Mouse (Mus musculus): ENCODE measurements around the gene Hnrnpu. TPM values are rescaled to one million over a fixed set of nuclear protein-coding genes. Genes with fewer than 3 reads are reported as not detected.

Hnrnpu gene
- polyA plus RNA-seq, 1 experiment from 2014 or later, result 137 TPM

GRCm38 (mm10) chr1:178368548-178369271 is 31.1 kb upstream of the Hnrnpu start:
- WGBS, result 3% methylated on average over 36 of the region's 36 CpGs
- peak; percentile 99 for ATAC-seq
- Histone ChIP-seq H3K36me3 (ENCODE audit: control insufficient read depth, insufficient read depth, low read length) (no peaks in the 10 kb centered on the region), H3K9ac (ENCODE audit: low read depth, low read length) (peak overlapping the region; percentile 64), H3K9me3 (ENCODE audit: control insufficient read depth, low read length) (no peaks in the 10 kb centered on the region), H3K4me2 (ENCODE audit: low read depth, low read length) (peak overlapping the region; percentile 70), H3K27ac (ENCODE audit: low read length) (peak overlapping the region; percentile 87), H3K4me1 (ENCODE audit: control insufficient read depth, insufficient read depth, low read length) (no peaks in the 10 kb centered on the region), H3K4me3 (ENCODE audit: low read length) (peak overlapping the region; percentile 57), H3K27me3 (replicated peaks; ENCODE audit: control insufficient read depth, insufficient read depth, low read length) (no peaks in the 10 kb centered on the region)

GRCm38 (mm10) chr1:178368121-178368520 is 30.5 kb upstream of the Hnrnpu start:
- no peak overlapping the region for H3K27ac ChIP-seq (ENCODE audit: low read length)
- 0 out of 2 replicates have a peak overlapping the region, but pooled peaks have one; percentile 70 for H3K4me2 ChIP-seq (ENCODE audit: low read depth, low read length)
- no peak overlapping the region for H3K9ac ChIP-seq (ENCODE audit: low read depth, low read length)
- WGBS, result 72% methylated on average over 6 of the region's 6 CpGs
- H3K4me1 ChIP-seq (ENCODE audit: control insufficient read depth, insufficient read depth, low read length), result no peaks in the 10 kb centered on the region
- no peaks in the 10 kb centered on the region for H3K9me3 ChIP-seq (ENCODE audit: control insufficient read depth, low read length)
- H3K4me3 ChIP-seq (ENCODE audit: low read length), result no peak overlapping the region
- no peak for ATAC-seq
- H3K36me3 ChIP-seq (ENCODE audit: control insufficient read depth, insufficient read depth, low read length), result no peaks in the 10 kb centered on the region
- no peaks in the 10 kb centered on the region for H3K27me3 ChIP-seq (replicated peaks; ENCODE audit: control insufficient read depth, insufficient read depth, low read length)

- no peaks in the 10 kb centered on the region for H3K27me3 ChIP-seq (replicated peaks; ENCODE audit: control insufficient read depth, insufficient read depth, low read length)
- H3K4me2 ChIP-seq (ENCODE audit: low read depth, low read length), result no peak overlapping the region
- H3K9ac ChIP-seq (ENCODE audit: low read depth, low read length), result no peak overlapping the region
- no peak for ATAC-seq
- WGBS, result 83% methylated on average over 6 of the region's 6 CpGs
- no peaks in the 10 kb centered on the region for H3K36me3 ChIP-seq (ENCODE audit: control insufficient read depth, insufficient read depth, low read length)
- H3K4me1 ChIP-seq (ENCODE audit: control insufficient read depth, insufficient read depth, low read length), result no peaks in the 10 kb centered on the region
- H3K27ac ChIP-seq (ENCODE audit: low read length), result no peak overlapping the region
- H3K9me3 ChIP-seq (ENCODE audit: control insufficient read depth, low read length), result no peaks in the 10 kb centered on the region
- no peak overlapping the region for H3K4me3 ChIP-seq (ENCODE audit: low read length)
These were observed 27.6 kb upstream of the Hnrnpu start for GRCm38 (mm10) chr1:178365171-178365570.

GRCm38 (mm10) chr1:178360702-178361101 is 23.1 kb upstream of the Hnrnpu start:
- Histone ChIP-seq H3K36me3 (ENCODE audit: control insufficient read depth, insufficient read depth, low read length) (no peaks in the 10 kb centered on the region), H3K27ac (ENCODE audit: low read length) (no peak overlapping the region)
- 90% methylated on average over 2 of the region's 2 CpGs for WGBS

GRCm38 (mm10) chr1:178360264-178360663 is 22.7 kb upstream of the Hnrnpu start:
- H3K9ac ChIP-seq (ENCODE audit: low read depth, low read length), result no peak overlapping the region

More at GRCm38 (mm10) chr1:178360702-178361101, 23.1 kb upstream of the Hnrnpu start:
- H3K4me1 ChIP-seq (ENCODE audit: control insufficient read depth, insufficient read depth, low read length), result no peaks in the 10 kb centered on the region
- H3K4me2 ChIP-seq (ENCODE audit: low read depth, low read length), result no peak overlapping the region
- H3K9me3 ChIP-seq (ENCODE audit: control insufficient read depth, low read length), result no peaks in the 10 kb centered on the region
- no peak overlapping the region for H3K4me3 ChIP-seq (ENCODE audit: low read length)
- H3K27me3 ChIP-seq (replicated peaks; ENCODE audit: control insufficient read depth, insufficient read depth, low read length), result no peaks in the 10 kb centered on the region
- no peak overlapping the region for H3K9ac ChIP-seq (ENCODE audit: low read depth, low read length)
- no peak for ATAC-seq

GRCm38 (mm10) chr1:178357776-178358710 is 20.4 kb upstream of the Hnrnpu start:
- Histone ChIP-seq H3K36me3 (ENCODE audit: control insufficient read depth, insufficient read depth, low read length) (no peaks in the 10 kb centered on the region), H3K9ac (ENCODE audit: low read depth, low read length) (no peak overlapping the region), H3K9me3 (ENCODE audit: control insufficient read depth, low read length) (no peaks in the 10 kb centered on the region), H3K4me1 (ENCODE audit: control insufficient read depth, insufficient read depth, low read length) (no peaks in the 10 kb centered on the region), H3K27me3 (replicated peaks; ENCODE audit: control insufficient read depth, insufficient read depth, low read length) (no peaks in the 10 kb centered on the region), H3K27ac (ENCODE audit: low read length) (no peak overlapping the region), H3K4me2 (ENCODE audit: low read depth, low read length) (no peak overlapping the region), H3K4me3 (ENCODE audit: low read length) (no peak overlapping the region)
- ATAC-seq, result no peak
- 70% methylated on average over 12 of the region's 12 CpGs for WGBS

More at GRCm38 (mm10) chr1:178360264-178360663, 22.7 kb upstream of the Hnrnpu start:
- Histone ChIP-seq H3K36me3 (ENCODE audit: control insufficient read depth, insufficient read depth, low read length) (no peaks in the 10 kb centered on the region), H3K27ac (ENCODE audit: low read length) (no peak overlapping the region), H3K4me2 (ENCODE audit: low read depth, low read length) (no peak overlapping the region), H3K4me3 (ENCODE audit: low read length) (no peak overlapping the region), H3K27me3 (replicated peaks; ENCODE audit: control insufficient read depth, insufficient read depth, low read length) (no peaks in the 10 kb centered on the region), H3K9me3 (ENCODE audit: control insufficient read depth, low read length) (no peaks in the 10 kb centered on the region), H3K4me1 (ENCODE audit: control insufficient read depth, insufficient read depth, low read length) (no peaks in the 10 kb centered on the region)
- WGBS, result 87% methylated on average over 11 of the region's 11 CpGs
- ATAC-seq, result no peak

- ATAC-seq, result no peak
- Histone ChIP-seq H3K27ac (ENCODE audit: low read length) (no peak overlapping the region), H3K9ac (ENCODE audit: low read depth, low read length) (no peak overlapping the region), H3K4me3 (ENCODE audit: low read length) (no peak overlapping the region), H3K4me2 (ENCODE audit: low read depth, low read length) (no peak overlapping the region), H3K9me3 (ENCODE audit: control insufficient read depth, low read length) (no peaks in the 10 kb centered on the region), H3K27me3 (replicated peaks; ENCODE audit: control insufficient read depth, insufficient read depth, low read length) (no peaks in the 10 kb centered on the region), H3K36me3 (ENCODE audit: control insufficient read depth, insufficient read depth, low read length) (no peaks in the 10 kb centered on the region), H3K4me1 (ENCODE audit: control insufficient read depth, insufficient read depth, low read length) (no peaks in the 10 kb centered on the region)
- 39% methylated on average over 3 of the region's 3 CpGs for WGBS
These were observed 17.0 kb upstream of the Hnrnpu start for GRCm38 (mm10) chr1:178354576-178354975.

- no peak overlapping the region for H3K9ac ChIP-seq (ENCODE audit: low read depth, low read length)
- no peak for ATAC-seq
- no peak overlapping the region for H3K4me2 ChIP-seq (ENCODE audit: low read depth, low read length)
- H3K4me1 ChIP-seq (ENCODE audit: control insufficient read depth, insufficient read depth, low read length), result no peaks in the 10 kb centered on the region
- no peak overlapping the region for H3K27ac ChIP-seq (ENCODE audit: low read length)
- H3K27me3 ChIP-seq (replicated peaks; ENCODE audit: control insufficient read depth, insufficient read depth, low read length), result no peaks in the 10 kb centered on the region
- no peaks in the 10 kb centered on the region for H3K9me3 ChIP-seq (ENCODE audit: control insufficient read depth, low read length)
- H3K36me3 ChIP-seq (ENCODE audit: control insufficient read depth, insufficient read depth, low read length), result no peaks in the 10 kb centered on the region
- H3K4me3 ChIP-seq (ENCODE audit: low read length), result no peak overlapping the region
These were observed 14.0 kb upstream of the Hnrnpu start for GRCm38 (mm10) chr1:178351643-178352042.

- no peaks in the 10 kb centered on the region for H3K9me3 ChIP-seq (ENCODE audit: control insufficient read depth, low read length)
- 91% methylated on average over 2 of the region's 2 CpGs for WGBS
These were observed 13.2 kb upstream of the Hnrnpu start for GRCm38 (mm10) chr1:178350792-178351191.

More at GRCm38 (mm10) chr1:178350792-178351191, 13.2 kb upstream of the Hnrnpu start:
- Histone ChIP-seq H3K36me3 (ENCODE audit: control insufficient read depth, insufficient read depth, low read length) (no peaks in the 10 kb centered on the region), H3K9ac (ENCODE audit: low read depth, low read length) (no peak overlapping the region), H3K4me2 (ENCODE audit: low read depth, low read length) (no peak overlapping the region), H3K27ac (ENCODE audit: low read length) (no peak overlapping the region), H3K4me3 (ENCODE audit: low read length) (no peak overlapping the region), H3K27me3 (replicated peaks; ENCODE audit: control insufficient read depth, insufficient read depth, low read length) (no peaks in the 10 kb centered on the region), H3K4me1 (ENCODE audit: control insufficient read depth, insufficient read depth, low read length) (no peaks in the 10 kb centered on the region)
- ATAC-seq, result no peak
